Mouse (Mus musculus) layer of hippocampus, adult 2 months (tissue): ENCODE measurements around the gene Gatad2b. TPM values are rescaled to one million over a fixed set of nuclear protein-coding genes. Genes with fewer than 3 reads are reported as not detected.
"Not testable (repeated sequence)": the region's sequence is repeated elsewhere in the genome, so short reads cannot be mapped to it uniquely, and the experiment has no call there.

Experiments used
- DNase-seq, 2 experiments: peaks; one replicate each; pipeline ENCODE4 v3.0.0; 2022; ENCODE audit warnings: low spot score in 2 of 2
- H3K27ac ChIP-seq: fragments of 200-600 bp; 2 replicates; pipeline ENCODE4 v1.8.1; 2022
- H3K4me3 ChIP-seq: fragments of 200-600 bp; 2 replicates; pipeline ENCODE4 v1.8.1; 2022; ENCODE audit warnings: mild to moderate bottlenecking
- CTCF ChIP-seq: fragments of 200-600 bp; conservative IDR thresholded peaks from 2 replicates; pipeline ENCODE4 v1.8.1; 2022; ENCODE audit warnings: antibody characterized with exemption, mild to moderate bottlenecking, moderate library complexity
- long read RNA-seq, 2 experiments: library from polyadenylated mRNA; stranded (forward); transcript quantifications; one replicate each; pipeline ENCODE4 v2.0.0; 2021; ENCODE audit warnings: borderline mapping rate in 2 of 2
- total RNA-seq, 2 experiments: library from RNA; stranded (reverse); gene quantifications; 2 replicates each; pipeline ENCODE4 v1.2.3; 2021

Gatad2b gene
- total RNA-seq, result 100 to 1,000 TPM; 107 to 108 TPM
- long read RNA-seq, experiment 1, partial matches to known transcripts, result 1 of 7 reads
- long read RNA-seq, experiment 1, other reads (novel, unspliced or antisense), result 5 of 7 reads
- long read RNA-seq, experiment 2, partial matches to known transcripts, result 0 of 6 reads
- long read RNA-seq, experiment 2, other reads (novel, unspliced or antisense), result 6 of 6 reads

GRCm38 (mm10) chr3:90292345-90293275 lies at the start of gene Gatad2b:
TSS of gene Gatad2b (plus strand) at chr3:90293178.
- peak within 1 kb of the TSS; percentile 99 for H3K27ac ChIP-seq
- peak; percentile 100 for DNase-seq
- peak; percentile 17 for TF ChIP-seq CTCF
- H3K4me3 ChIP-seq, result peak within 1 kb of the TSS; percentile 68

DNA sequence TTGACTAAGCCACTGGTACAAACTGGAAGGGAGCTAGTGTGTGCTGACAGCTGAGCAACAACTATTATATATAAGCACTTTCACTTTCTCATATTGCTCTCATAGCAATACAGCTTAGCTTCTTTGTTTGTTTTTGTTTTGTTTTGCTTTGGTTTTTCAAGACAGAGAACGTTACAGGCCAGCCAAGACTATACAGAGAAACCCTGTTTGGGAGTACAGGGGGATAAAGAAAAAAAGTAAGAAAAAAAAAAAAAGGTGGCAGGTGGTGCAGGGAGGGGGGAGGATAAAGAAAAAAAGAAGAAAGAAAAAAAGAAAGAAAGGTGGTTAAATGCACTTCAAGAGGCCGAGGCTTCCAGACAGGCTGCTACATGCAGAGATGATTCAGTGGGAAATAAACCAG lies 47.6 kb upstream of the Gatad2b start:
- TF ChIP-seq CTCF, result no peak
- no peak overlapping the region for H3K27ac ChIP-seq
- H3K4me3 ChIP-seq, result no peak overlapping the region
- DNase-seq, result no peak

- DNase-seq, result no peak
- TF ChIP-seq CTCF, result peak; percentile 43
- Histone ChIP-seq H3K27ac (peak overlapping the region; percentile 98), H3K4me3 (peak overlapping the region; percentile 99)
These were observed 45.4 kb upstream of the Gatad2b start for GRCm38 (mm10) chr3:90247630-90247959.

DNA sequence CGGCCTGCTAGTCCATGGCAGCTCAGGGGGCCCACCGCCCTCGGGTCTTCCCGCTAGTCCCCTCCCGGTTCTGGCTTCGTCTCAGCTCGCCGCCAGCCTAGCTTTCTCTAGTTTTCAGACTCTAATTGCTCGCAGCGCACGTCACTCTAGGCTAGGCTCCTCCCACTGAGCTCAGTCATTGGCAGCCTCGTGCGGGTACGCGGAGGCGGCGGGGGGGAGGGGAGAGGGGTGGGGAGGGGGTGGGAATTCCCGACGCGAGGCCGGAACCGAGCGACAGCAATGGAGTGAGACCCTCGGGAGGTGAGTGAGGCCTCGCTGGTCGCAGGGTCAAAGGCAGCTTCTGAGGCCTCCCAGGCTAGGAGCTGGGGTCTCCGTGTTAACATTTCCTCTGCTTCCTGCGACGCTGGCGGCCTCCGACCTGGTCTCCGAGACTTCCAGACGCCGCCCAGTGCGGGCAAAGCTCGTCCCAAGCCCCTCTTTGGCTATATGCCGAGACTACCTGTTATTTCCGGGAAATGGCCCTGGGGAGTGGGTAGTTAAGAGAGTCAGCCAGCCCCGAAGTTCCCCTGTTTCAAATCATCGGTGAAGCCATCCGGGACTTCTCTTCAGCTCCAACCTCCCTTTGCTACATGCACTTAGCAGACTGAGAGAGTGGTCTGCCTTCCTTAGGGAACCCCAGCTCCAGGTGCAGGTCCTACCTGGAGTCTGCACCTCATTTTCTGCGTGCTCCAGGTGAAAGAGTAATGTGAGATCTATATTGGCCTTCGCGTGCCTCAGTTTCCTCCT lies 44.8 kb upstream of the Gatad2b start, which contains the start of gene Slc39a1:
Gene Slc39a1 (plus strand): TSS at position 213 of the 786 bp plus-strand sequence.
- DNase-seq, result peak; percentile 90 to 94
- H3K27ac ChIP-seq, result peak within 1 kb of the TSS; percentile 98
- H3K4me3 ChIP-seq, result peak within 1 kb of the TSS; percentile 99
- TF ChIP-seq CTCF, result no peak

DNA sequence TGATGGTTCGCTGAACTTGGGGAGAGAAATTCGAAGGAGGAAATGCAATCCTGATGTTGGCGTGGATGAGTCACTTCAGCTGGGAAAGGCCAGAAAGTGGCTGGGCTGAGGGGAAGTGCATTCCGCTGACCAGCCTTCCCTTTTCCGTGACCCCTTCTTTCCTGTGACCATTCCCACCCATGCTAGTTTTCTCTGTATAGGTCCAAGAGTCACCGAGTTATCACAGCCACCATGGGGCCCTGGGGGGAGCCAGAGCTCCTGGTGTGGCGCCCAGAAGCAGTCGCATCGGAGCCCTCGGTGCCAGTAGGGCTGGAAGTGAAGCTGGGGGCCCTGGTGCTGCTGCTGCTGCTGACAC lies 44.3 kb upstream of the Gatad2b start:
- Histone ChIP-seq H3K4me3 (peak overlapping the region; percentile 99), H3K27ac (peak overlapping the region; percentile 98)
- no peak for DNase-seq
- TF ChIP-seq CTCF, result no peak

GRCm38 (mm10) chr3:90250791-90251190 lies 42.2 kb upstream of the Gatad2b start:
- DNase-seq, result no peak
- TF ChIP-seq CTCF, result no peak
- Histone ChIP-seq H3K27ac (peak overlapping the region; percentile 53; the same call in 1 of the 2 replicates), H3K4me3 (no peak overlapping the region)

- peak overlapping the region; percentile 53; the same call in 1 of the 2 replicates for H3K27ac ChIP-seq
- DNase-seq, H3K4me3 ChIP-seq: not testable (repeated sequence)
These were observed 41.2 kb upstream of the Gatad2b start for GRCm38 (mm10) chr3:90251731-90252226.

- DNase-seq, H3K27ac ChIP-seq, H3K4me3 ChIP-seq: not testable (repeated sequence)
These were observed 40.3 kb upstream of the Gatad2b start for GRCm38 (mm10) chr3:90252659-90253058.

DNA sequence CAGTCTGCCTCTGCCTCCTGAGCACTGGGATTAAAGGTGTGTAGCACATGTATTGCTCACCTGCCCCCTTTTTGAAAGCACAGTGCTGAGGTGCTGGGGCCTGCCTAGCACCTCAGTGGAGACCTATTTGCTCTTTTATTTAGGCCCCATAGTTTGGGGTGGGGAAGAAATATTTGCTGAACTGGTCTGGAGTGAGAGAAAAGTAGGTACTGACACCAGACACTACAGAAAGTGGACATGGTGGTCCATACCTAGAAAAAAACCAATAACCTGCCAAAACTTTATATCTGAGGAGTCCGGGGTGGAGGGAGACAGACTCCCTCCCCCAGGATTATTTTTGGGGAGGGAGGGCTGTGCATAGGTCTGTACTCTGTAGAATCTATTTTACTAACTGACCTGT lies 39.8 kb upstream of the Gatad2b start:
- H3K4me3 ChIP-seq, DNase-seq: not testable (repeated sequence)
- peak overlapping the region; percentile 10; the same call in 1 of the 2 replicates for H3K27ac ChIP-seq

- Histone ChIP-seq H3K4me3 (peak within 1 kb of the TSS; percentile 97), H3K27ac (peak within 1 kb of the TSS; percentile 95)
- no peak for TF ChIP-seq CTCF
- peak; percentile 97 to 99 for DNase-seq
These were observed 39.1 kb upstream of the Gatad2b start, which contains the start of gene Crtc2 for GRCm38 (mm10) chr3:90253653-90254418. TSS of gene Crtc2 (plus strand) at chr3:90254163.

DNA sequence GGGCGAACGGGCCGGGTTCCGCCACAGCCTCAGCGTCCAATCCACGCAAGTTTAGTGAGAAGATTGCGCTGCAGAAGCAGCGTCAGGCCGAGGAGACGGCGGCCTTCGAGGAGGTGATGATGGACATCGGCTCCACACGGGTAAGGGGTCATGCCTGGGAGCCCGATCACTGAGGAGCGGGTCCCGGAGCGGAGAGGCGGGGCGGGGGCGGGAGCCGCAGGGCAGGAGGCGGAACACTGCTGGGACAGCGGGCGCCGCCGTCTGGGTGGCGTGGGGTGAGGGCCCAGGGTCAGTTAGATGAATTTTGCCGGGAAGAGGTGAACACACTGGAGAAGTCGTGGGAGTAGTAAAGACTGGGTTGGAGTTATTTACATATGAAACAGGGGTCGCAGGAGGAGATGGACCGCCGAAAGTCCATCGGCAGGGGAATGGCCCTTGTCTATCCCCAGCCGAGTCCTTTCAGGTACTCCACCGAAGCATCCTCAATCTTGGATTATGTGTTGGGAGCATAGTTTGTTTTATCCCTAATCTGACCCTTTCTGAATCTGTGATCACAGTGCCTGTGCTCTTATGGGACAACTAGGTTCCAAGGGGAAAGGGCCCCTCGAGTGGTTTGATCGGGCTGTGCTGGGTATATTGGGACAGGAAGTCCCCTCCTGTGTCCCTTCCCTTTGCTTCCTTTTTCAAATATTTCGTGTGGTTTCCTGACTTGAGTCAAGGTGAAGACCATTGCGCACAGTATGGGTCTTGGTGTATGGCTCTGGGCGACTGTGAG lies 38.4 kb upstream of the Gatad2b start:
- DNase-seq, result no peak
- Histone ChIP-seq H3K4me3 (peak overlapping the region; percentile 97), H3K27ac (peak overlapping the region; percentile 95)
- no peak for TF ChIP-seq CTCF

DNA sequence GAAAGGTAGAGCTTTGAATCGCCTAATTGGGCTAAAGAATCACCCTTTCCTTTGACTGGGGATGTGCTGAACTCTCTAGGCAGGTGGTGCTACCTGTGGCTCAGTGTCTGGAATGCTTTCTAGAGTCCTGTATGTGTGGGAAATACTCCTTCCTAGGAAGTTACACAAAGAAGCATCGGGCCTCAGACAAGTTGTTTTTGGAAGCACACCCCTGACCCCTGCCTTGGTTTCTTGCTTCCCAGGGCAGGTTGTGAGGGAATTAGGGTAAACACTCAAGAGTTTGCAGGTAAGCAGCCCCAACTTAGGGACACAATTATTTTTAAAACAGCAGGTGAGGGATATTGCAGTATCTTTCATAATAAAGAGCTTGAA lies 37.8 kb upstream of the Gatad2b start:
- Histone ChIP-seq H3K4me3 (peak overlapping the region; percentile 97), H3K27ac (peak overlapping the region; percentile 95; the same call in 1 of the 2 replicates)
- no peak for DNase-seq

More for the DNA sequence above, 37.8 kb upstream of the Gatad2b start:
- no peak for TF ChIP-seq CTCF
